Mouse (Mus musculus): ENCODE results near the gene Fabp6.

Fabp6 gene

GRCm38 (mm10) chr11:43589530-43590072, 11.7 kb downstream of the Fabp6 start:
- no peak for DNase-seq (ENCODE audit: low read depth, low spot score)

DNA sequence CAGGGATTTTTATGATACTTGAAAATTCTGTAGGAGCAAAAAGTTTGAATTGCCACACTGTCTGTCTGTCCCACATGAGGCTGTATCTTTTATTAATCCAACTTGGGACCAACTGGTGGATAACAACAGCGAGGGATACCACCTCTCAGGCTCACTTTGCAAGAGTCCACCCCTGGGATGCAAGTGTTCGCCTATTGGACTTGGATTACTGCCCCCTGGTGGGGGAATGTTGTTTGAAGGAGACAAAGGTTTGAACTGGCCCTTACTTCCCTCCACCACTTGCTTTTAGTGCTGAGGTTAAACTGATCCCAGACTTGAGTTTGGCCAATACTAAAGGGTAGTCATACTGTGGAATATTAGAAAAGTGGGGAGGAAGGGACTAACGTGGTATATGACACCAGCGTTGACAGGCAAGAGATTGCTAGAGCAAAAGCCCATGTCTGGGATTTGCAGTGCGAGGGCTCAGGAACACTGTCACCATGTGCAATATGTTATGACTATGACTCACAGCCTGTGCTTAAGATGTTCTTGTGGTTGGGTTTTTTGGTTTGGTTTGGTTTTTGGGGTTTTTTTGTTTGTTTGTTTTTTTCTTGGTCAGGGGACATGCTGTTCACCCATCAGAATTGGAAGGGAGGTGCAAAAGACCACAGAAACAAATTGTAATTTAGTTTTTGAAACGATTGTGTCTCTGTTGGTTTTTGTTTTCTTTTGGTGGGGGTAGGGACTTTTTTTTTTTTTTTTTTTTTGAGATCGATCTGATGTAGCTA, 14.8 kb downstream of the Fabp6 start, which contains the start of gene 4933415A04Rik:
Gene 4933415A04Rik (plus strand): TSS at position 717 of the 767 bp plus-strand sequence.
- no peak for DNase-seq (ENCODE audit: low read depth, low spot score)

DNA sequence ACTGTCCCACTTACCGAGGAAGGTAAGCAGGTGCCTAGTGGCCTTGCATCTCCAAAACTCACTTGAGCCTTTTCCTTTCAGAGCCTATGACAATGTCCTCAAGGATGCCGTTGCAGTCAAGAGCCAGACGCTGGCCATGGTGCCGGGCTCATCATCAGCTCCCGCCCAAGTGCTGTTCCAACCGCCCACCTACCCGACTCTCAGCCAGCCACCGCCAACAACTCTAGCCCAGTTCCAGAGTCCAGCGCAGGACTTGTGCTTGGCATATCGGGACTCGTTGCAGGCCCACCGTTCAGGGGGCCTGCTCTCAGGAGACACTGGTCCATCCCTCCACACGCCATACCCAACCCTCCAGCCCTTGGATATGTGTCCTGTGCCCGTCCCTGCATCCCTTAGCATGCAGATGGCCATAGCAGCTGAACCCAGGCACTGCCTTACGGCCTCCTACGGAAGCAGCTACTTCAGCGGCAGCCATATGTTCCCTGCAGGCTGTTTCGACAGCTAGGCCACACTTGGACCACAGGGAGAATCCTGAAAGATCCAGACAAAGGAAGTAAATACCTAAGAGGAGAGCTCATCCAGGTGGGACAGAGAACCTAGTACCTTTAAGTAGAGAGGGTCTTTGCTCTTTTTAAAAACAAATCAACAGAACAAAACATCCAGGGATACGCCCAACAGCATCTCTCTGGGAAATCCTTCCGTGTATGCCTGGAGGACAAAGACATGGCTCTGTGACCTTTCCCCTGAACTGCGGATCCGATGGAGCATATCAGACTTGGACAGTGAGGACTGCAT, 15.9 kb downstream of the Fabp6 start:
- no peak for DNase-seq (ENCODE audit: low read depth, low spot score)

GRCm38 (mm10) chr11:43577713-43578478, 23.4 kb downstream of the Fabp6 start:
- DNase-seq (ENCODE audit: low read depth, low spot score), result no peak

- DNase-seq (ENCODE audit: low read depth, low spot score), result no peak
Observed at GRCm38 (mm10) chr11:43575376-43576151, 25.8 kb downstream of the Fabp6 start.

DNA sequence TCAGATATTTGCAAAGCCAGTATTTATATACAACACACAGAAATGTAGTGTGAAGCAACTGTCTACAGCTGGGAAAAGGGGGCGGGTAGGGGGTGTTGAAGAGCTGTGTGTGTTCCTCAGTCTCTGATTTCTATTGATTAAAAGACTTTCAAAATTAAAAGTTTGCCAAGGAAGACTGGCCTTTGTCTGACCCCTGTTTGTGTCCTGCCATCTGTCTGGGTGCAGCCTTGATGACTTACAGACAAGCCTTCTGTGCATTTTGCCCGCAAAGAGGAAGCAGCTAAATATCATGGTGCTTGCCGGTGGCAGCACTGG, 26.3 kb downstream of the Fabp6 start:
- DNase-seq (ENCODE audit: low read depth, low spot score), result no peak

- DNase-seq (ENCODE audit: low read depth, low spot score), result no peak
Observed at GRCm38 (mm10) chr11:43569595-43569994, 31.7 kb downstream of the Fabp6 start.

DNA sequence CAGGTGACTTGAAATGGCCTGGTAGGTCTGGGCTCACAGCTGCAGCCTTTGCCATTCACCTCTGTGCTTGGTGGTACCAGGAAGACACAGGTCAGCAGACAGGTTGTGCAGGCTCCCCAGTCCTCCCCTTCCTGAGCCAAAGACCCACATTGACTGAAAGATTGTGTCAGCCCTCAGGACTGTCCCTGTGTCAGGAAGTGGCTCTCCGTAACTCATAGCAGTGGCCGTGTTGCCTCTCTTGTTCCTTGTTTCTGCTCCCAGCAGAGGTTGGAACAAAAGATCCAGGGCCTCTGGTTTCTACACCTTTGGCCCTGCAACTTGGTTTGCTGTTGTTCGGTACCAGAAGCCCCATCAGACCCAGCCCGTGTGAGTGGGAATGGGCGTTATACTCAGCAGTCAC, 32.2 kb downstream of the Fabp6 start:
- no peak for DNase-seq (ENCODE audit: low read depth, low spot score)

- DNase-seq (ENCODE audit: low read depth, low spot score), result no peak
Observed at GRCm38 (mm10) chr11:43568263-43568662, 33.1 kb downstream of the Fabp6 start.

- DNase-seq (ENCODE audit: low read depth, low spot score), result no peak
Observed at GRCm38 (mm10) chr11:43566696-43567095, 34.6 kb downstream of the Fabp6 start.

GRCm38 (mm10) chr11:43565852-43566251, 35.5 kb downstream of the Fabp6 start:
- no peak for DNase-seq (ENCODE audit: low read depth, low spot score)

DNA sequence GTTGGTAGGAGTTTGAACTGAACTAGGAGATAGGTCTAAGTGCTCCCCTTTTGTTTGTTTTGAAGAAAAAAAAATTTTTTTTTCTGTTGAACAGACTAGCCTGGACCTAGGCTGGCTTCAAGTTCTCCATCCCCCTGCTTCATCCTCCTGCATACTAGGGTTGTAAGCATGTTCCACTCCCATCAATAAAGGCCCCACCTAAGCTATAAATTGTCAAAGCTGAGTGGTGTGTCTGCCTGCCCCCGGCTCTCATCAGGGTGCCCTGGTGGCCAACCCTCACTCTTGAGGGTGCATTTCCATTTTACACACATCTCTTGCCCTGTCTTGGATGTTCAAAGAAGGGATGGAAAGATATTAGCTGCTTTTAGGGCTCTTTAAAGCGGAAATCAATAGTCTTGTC, 35.9 kb downstream of the Fabp6 start:
- no peak for DNase-seq (ENCODE audit: low read depth, low spot score)

GRCm38 (mm10) chr11:43563654-43564244, 37.6 kb downstream of the Fabp6 start:
- DNase-seq (ENCODE audit: low read depth, low spot score), result no peak

GRCm38 (mm10) chr11:43559515-43560292, 41.6 kb downstream of the Fabp6 start:
- DNase-seq (ENCODE audit: low read depth, low spot score), result no peak

GRCm38 (mm10) chr11:43556538-43556937, 44.8 kb downstream of the Fabp6 start:
- DNase-seq (ENCODE audit: low read depth, low spot score), result no peak

DNA sequence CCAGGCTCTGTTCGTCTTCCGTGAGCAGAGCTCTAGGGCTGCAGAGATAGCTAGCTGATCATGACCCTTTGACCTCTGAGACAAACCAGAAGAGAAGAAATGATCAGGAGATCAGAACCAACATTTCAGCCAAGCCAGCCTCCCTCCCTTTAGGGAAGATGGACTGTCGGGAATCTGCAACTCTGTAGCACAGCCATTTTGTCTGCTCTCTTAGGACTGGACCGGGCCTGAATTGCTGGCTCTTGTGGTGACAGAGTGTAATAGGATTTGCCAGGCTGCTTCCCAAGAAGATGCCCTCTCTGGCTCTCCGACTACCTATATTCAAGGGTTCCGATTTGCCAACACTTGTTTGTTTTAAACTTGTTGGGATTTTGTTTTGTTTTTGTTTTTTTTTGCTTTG, 48.7 kb downstream of the Fabp6 start:
- DNase-seq (ENCODE audit: low read depth, low spot score), result no peak

DNA sequence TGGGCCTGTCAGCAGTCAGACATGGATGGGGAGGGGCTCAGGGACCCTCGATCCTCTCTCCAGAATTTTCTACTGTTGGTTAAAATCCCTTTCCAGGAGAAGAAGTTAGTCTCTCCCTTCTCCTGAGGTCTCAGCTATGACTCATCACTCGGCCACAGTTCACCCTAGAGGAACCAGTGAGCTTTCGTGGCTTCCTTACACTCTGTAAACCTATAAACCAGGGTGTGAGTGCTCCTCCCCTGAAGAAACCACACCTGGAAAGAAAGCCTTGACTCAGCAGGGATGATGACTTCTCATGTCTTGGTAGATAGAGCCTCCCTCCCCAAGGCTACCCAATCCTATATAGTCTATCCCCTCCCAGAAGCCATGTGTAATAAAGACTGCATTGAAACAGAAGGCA, 49.6 kb downstream of the Fabp6 start:
- no peak for DNase-seq (ENCODE audit: low read depth, low spot score)

DNA sequence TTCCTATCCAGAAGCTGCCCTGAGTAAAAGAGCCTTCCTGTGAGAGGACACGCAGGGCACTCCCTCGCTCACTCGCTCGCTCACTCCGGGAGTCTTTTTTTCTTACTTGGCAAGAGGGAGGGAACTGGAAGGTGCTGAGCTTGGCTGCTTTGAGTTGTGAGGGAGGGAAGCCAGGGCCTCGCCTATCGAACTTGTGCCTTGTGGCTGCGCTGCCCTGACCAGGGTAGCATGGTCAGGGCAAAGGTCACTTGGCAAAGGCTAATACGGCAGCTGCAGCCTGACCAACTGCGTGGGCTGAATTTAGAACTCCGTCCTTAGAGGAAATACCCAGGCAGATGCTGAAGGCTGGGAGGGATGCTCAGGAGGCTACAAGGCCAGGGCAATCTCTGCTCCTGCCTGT, 51.6 kb downstream of the Fabp6 start:
- DNase-seq (ENCODE audit: low read depth, low spot score), result no peak

- DNase-seq (ENCODE audit: low read depth, low spot score), result no peak
Observed at GRCm38 (mm10) chr11:43548657-43549435, 52.5 kb downstream of the Fabp6 start.
